8 mouse cellular contexts compared by ENCODE assay signal in genomic region chr7:80149356-80149755, GRCm38 (mm10). TPM values are rescaled to one million over a fixed set of nuclear protein-coding genes. Genes with fewer than 3 reads are reported as not detected.
A peak's percentile ranks its signal among the peaks of the same experiment; 100 is the strongest.
DNase-seq lines count a peak whose midpoint lies in the region; ATAC-seq and TF ChIP-seq lines count a peak whose summit lies in the region.

No protein-coding gene starts in this region.

- no peaks in the 10 kb centered on the region for H3K79me2 ChIP-seq in heart, adult 2 months (replicated peaks; ENCODE audit: control insufficient read depth, insufficient read depth, low read length)

- H3K4me1 ChIP-seq in limb, embryonic 12.5 days (replicated peaks) = peaks cover 4% of the 10 kb centered on the region
- H3K4me1 ChIP-seq in limb, embryonic 10.5 days = peaks cover 9% of the 10 kb centered on the region; the same call in 1 of the 2 replicates
- peaks cover 10% of the 10 kb centered on the region; the same call in 1 of the 2 replicates for H3K4me1 ChIP-seq in forebrain, embryonic 13.5 days
- H3K4me1 ChIP-seq in heart, adult 2 months (ENCODE audit: control insufficient read depth, insufficient read depth, low read length) = no peaks in the 10 kb centered on the region

- H3K27ac ChIP-seq in limb, embryonic 12.5 days = peak overlapping the region; percentile 42; the same call in 1 of the 2 replicates
- H3K27ac ChIP-seq in limb, embryonic 10.5 days = no peak overlapping the region
- H3K27ac ChIP-seq in forebrain, embryonic 13.5 days = peak overlapping the region; percentile 78
- H3K27ac ChIP-seq in heart, adult 2 months = no peak overlapping the region

- no peak for ATAC-seq in limb, embryonic 12.5 days (ENCODE audit: insufficient number of reproducible peaks, insufficient read depth, low FRiP score, low TSS enrichment, low read depth)
- ATAC-seq in forebrain, embryonic 13.5 days = peak; percentile 77; the same call in 1 of the 2 replicates

- no peak overlapping the region for H3K4me2 ChIP-seq in limb, embryonic 12.5 days
- H3K4me2 ChIP-seq in forebrain, embryonic 13.5 days = peak overlapping the region; percentile 19

- no peak for DNase-seq in limb, embryonic 10.5 days (ENCODE audit: low spot score)
- peak; percentile 66 to 90 for DNase-seq in layer of hippocampus, postnatal 14 days (ENCODE audit: low spot score in 2 of 2)
- DNase-seq in right cerebral cortex, postnatal 10 days (ENCODE audit: low spot score in 2 of 2) = peak; percentile 87
- no peak for DNase-seq in ovary, postnatal 36 days (ENCODE audit: low spot score)
- DNase-seq in embryo, embryonic 10 days (ENCODE audit: low spot score) = no peak
- no peak for DNase-seq in heart, adult 2 months

- H3K36me3 ChIP-seq in limb, embryonic 12.5 days = no peaks in the 10 kb centered on the region
- no peaks in the 10 kb centered on the region for H3K36me3 ChIP-seq in limb, embryonic 10.5 days
- no peaks in the 10 kb centered on the region for H3K36me3 ChIP-seq in forebrain, embryonic 13.5 days (ENCODE audit: poor library complexity, severe bottlenecking)
- no peaks in the 10 kb centered on the region for H3K36me3 ChIP-seq in heart, adult 2 months (ENCODE audit: control insufficient read depth, insufficient read depth, low read length)

- H3K9me3 ChIP-seq in limb, embryonic 12.5 days = peaks cover 5% of the 10 kb centered on the region; the same call in 1 of the 2 replicates
- H3K9me3 ChIP-seq in limb, embryonic 10.5 days (replicated peaks) = no peaks in the 10 kb centered on the region
- no peaks in the 10 kb centered on the region for H3K9me3 ChIP-seq in forebrain, embryonic 13.5 days (replicated peaks)

- WGBS in limb, embryonic 12.5 days = 51% methylated on average over 9 of the region's 9 CpGs
- 50% methylated on average over 9 of the region's 9 CpGs for WGBS in limb, embryonic 10.5 days
- 42% methylated on average over 9 of the region's 9 CpGs for WGBS in forebrain, embryonic 13.5 days
- WGBS in heart, adult 2 months = 61% methylated on average over 9 of the region's 9 CpGs

- TF ChIP-seq CTCF in heart, adult 2 months (IDR thresholded peaks at IDR 0.05) = no peak

- no peak overlapping the region for H3K4me3 ChIP-seq in limb, embryonic 12.5 days (replicated peaks)
- H3K4me3 ChIP-seq in limb, embryonic 10.5 days = no peak overlapping the region
- H3K4me3 ChIP-seq in forebrain, embryonic 13.5 days = no peak overlapping the region
- H3K4me3 ChIP-seq in heart, adult 2 months = no peak overlapping the region

- no peaks in the 10 kb centered on the region for H3K27me3 ChIP-seq in limb, embryonic 12.5 days
- no peaks in the 10 kb centered on the region for H3K27me3 ChIP-seq in limb, embryonic 10.5 days (ENCODE audit: low read depth, poor library complexity, severe bottlenecking)
- no peaks in the 10 kb centered on the region for H3K27me3 ChIP-seq in forebrain, embryonic 13.5 days
- no peaks in the 10 kb centered on the region for H3K27me3 ChIP-seq in heart, adult 2 months (ENCODE audit: control insufficient read depth, insufficient read depth, low read length)

- intact Hi-C loops in heart, adult 2 months (cut with DNase I) = no loop called here

- TF ChIP-seq POLR2A in heart, adult 2 months (IDR thresholded peaks at IDR 0.05; ENCODE audit: insufficient read depth, low read depth, low read length) = no peak

- no peak for TF ChIP-seq EP300 in heart, adult 2 months (IDR thresholded peaks at IDR 0.05; ENCODE audit: insufficient read depth, low read depth, low read length)

- H3K9ac ChIP-seq in limb, embryonic 12.5 days (replicated peaks) = no peak overlapping the region
- no peak overlapping the region for H3K9ac ChIP-seq in forebrain, embryonic 13.5 days
- no peak overlapping the region for H3K9ac ChIP-seq in heart, adult 2 months (ENCODE audit: low read depth, low read length)

RNA-seq across cellular contexts. Expression of gene Idh2, which starts 34.2 kb away (rescaled TPM):
- polyA plus RNA-seq in limb, embryonic 12.5 days (2016; fragmentation: Nextera tagmentation; extraction: Ambion mirVana) = 555 and 566 TPM in 2 replicates
- polyA plus RNA-seq in limb, embryonic 10.5 days (2016; fragmentation: Nextera tagmentation; extraction: Ambion mirVana) = 533 and 582 TPM in 2 replicates
- polyA plus RNA-seq in forebrain, embryonic 13.5 days (2015; fragmentation: Nextera tagmentation; extraction: Ambion mirVana) = 351 and 386 TPM in 2 replicates
- total RNA-seq in layer of hippocampus, postnatal 14 days (2021) = 10 to 100 TPM; 70.9 to 75.8 TPM
- 1,000 to 10,000 TPM; 1,877 to 2,293 TPM for total RNA-seq in heart, adult 2 months (2021)
- 1,651 and 1,954 TPM in 2 replicates for polyA plus RNA-seq in heart, adult 2 months (2012; rRNA removed)

RNA-seq across cellular contexts. Expression of gene Sema4b, which starts 37.3 kb away (rescaled TPM):
- polyA plus RNA-seq in limb, embryonic 12.5 days (2016; fragmentation: Nextera tagmentation; extraction: Ambion mirVana) = 12.2 and 13.5 TPM in 2 replicates
- polyA plus RNA-seq in limb, embryonic 10.5 days (2016; fragmentation: Nextera tagmentation; extraction: Ambion mirVana) = 8.1 and 9.9 TPM in 2 replicates
- 20.7 and 22.3 TPM in 2 replicates for polyA plus RNA-seq in forebrain, embryonic 13.5 days (2015; fragmentation: Nextera tagmentation; extraction: Ambion mirVana)
- 10 to 100 TPM; 25.2 to 25.7 TPM for total RNA-seq in layer of hippocampus, postnatal 14 days (2021)
- 10 to 100 TPM; 10.5 to 11.4 TPM for total RNA-seq in heart, adult 2 months (2021)
- 10.5 and 12.3 TPM in 2 replicates for polyA plus RNA-seq in heart, adult 2 months (2012; rRNA removed)

Comparison
In these comparisons a context has a peak if more than half of its experiments do, and no peak if none do; other contexts are left out.
1. H3K27ac ChIP-seq: peak in limb, embryonic 12.5 days (single experiment) and forebrain, embryonic 13.5 days (single experiment); none in limb, embryonic 10.5 days (single experiment) and heart, adult 2 months (single experiment).
2. DNase-seq: peak in layer of hippocampus, postnatal 14 days (2 of 2) and right cerebral cortex, postnatal 10 days (2 of 2); none in limb, embryonic 10.5 days (single experiment), ovary, postnatal 36 days (single experiment), embryo, embryonic 10 days (single experiment) and heart, adult 2 months (0 of 2).